Mouse (Mus musculus): ENCODE data around the gene Ankrd13a. TPM values are rescaled to one million over a fixed set of nuclear protein-coding genes. Genes with fewer than 3 reads are reported as not detected.

The Ankrd13a gene
- total and polyA plus RNA-seq, 3 experiments: 110 to 184 (median 180) TPM

GRCm38 (mm10) chr5:114773211-114773710 lies 1.2 kb upstream of the Ankrd13a start (continued):
- no peak for TF ChIP-seq POLR2AphosphoS5 (IDR thresholded peaks at IDR 0.05; ENCODE audit: borderline replicate concordance, low read depth, low read length)
- 0 out of 2 replicates have a peak, but pooled peaks have one; percentile 8 for TF ChIP-seq ZNF384 (IDR thresholded peaks at IDR 0.05; ENCODE audit: low read depth, low read length)
- no peak for TF ChIP-seq CHD2 (IDR thresholded peaks at IDR 0.05; ENCODE audit: low read length)
- TF ChIP-seq EP300 (IDR thresholded peaks at IDR 0.05; ENCODE audit: low read depth in 1 of 2, low read length in 2 of 2): peak in 1 of 2 experiments; percentile 28; a peak in 1 of 4 replicates
- TF ChIP-seq CHD1 (IDR thresholded peaks at IDR 0.05; ENCODE audit: low read depth, low read length): no peak
- peak; percentile 64; the same call in 1 of the 2 replicates for TF ChIP-seq POLR2AphosphoS2 (IDR thresholded peaks at IDR 0.05; ENCODE audit: low read length)
- TF ChIP-seq BHLHE40 (IDR thresholded peaks at IDR 0.05; ENCODE audit: borderline replicate concordance, low read depth, low read length): peak; percentile 48; the same call in 1 of the 2 replicates

GRCm38 (mm10) chr5:114773780-114774179 lies 697 bp upstream of the Ankrd13a start:
- Histone ChIP-seq H3K9me3 (replicated peaks; ENCODE audit: insufficient read depth, low read length) (no peaks in the 10 kb centered on the region), H3K9ac (ENCODE audit: control insufficient read depth, low read depth, low read length, poor library complexity, severe bottlenecking) (peak overlapping the region; percentile 93), H3K36me3 (ENCODE audit: control insufficient read depth in 1 of 2, insufficient read depth in 2 of 2, low read length in 2 of 2) (peaks cover 3 to 21% of the 10 kb centered on the region in 2 experiments; a peak in 3 of 4 replicates), H3K27ac (ENCODE audit: control insufficient read depth, low read depth, low read length) (peak overlapping the region; percentile 75), H3K79me2 (ENCODE audit: control insufficient read depth, insufficient read depth, low read length, poor library complexity) (peaks cover 89% of the 10 kb centered on the region), H3K4me3 (ENCODE audit: control insufficient read depth in 1 of 2, insufficient read depth in 1 of 2, low read depth in 2 of 2, low read length in 2 of 2) (peak overlapping the region; percentile 83 to 91), H3K4me1 (ENCODE audit: control insufficient read depth in 1 of 2, insufficient read depth in 2 of 2, low read length in 2 of 2) (peaks cover 0 to 23% of the 10 kb centered on the region in 2 experiments; a peak in 3 of 4 replicates), H3K27me3 (ENCODE audit: control insufficient read depth in 1 of 2, insufficient read depth in 2 of 2, low read length in 2 of 2) (no peaks in the 10 kb centered on the region)
- peak; percentile 78 for DNase-seq (ENCODE audit: low read depth, low spot score)
- 0 out of 2 replicates have a peak, but pooled peaks have one; percentile 13 for TF ChIP-seq MEF2A (IDR thresholded peaks at IDR 0.05; ENCODE audit: extremely low read depth, insufficient replicate concordance, low read depth, low read length, poor library complexity, severe bottlenecking)
- no peak for TF ChIP-seq RCOR1 (IDR thresholded peaks at IDR 0.05; ENCODE audit: low read depth, low read length)
- no peak for TF ChIP-seq E2F4 (IDR thresholded peaks at IDR 0.05; ENCODE audit: borderline replicate concordance, low read depth, low read length)
- peak; percentile 65 for TF ChIP-seq MAX (IDR thresholded peaks at IDR 0.05; ENCODE audit: low read length)
- no peak for TF ChIP-seq MYC (IDR thresholded peaks at IDR 0.05; ENCODE audit: low read depth, low read length)
- TF ChIP-seq TBP (IDR thresholded peaks at IDR 0.05; ENCODE audit: low read depth, low read length): no peak
- TF ChIP-seq MXI1 (IDR thresholded peaks at IDR 0.05; ENCODE audit: low read depth, low read length): 0 out of 2 replicates have a peak, but pooled peaks have one; percentile 13
- no peak for TF ChIP-seq POLR2AphosphoS2 (IDR thresholded peaks at IDR 0.05; ENCODE audit: low read length)
- TF ChIP-seq MAZ (IDR thresholded peaks at IDR 0.05; ENCODE audit: low read depth, low read length): no peak
- TF ChIP-seq KAT2A (conservative IDR thresholded peaks at IDR 0.05; ENCODE audit: low read depth, low read length): no peak
- no peak for TF ChIP-seq CHD2 (IDR thresholded peaks at IDR 0.05; ENCODE audit: low read length)
- TF ChIP-seq BHLHE40 (IDR thresholded peaks at IDR 0.05; ENCODE audit: borderline replicate concordance, low read depth, low read length): 0 out of 2 replicates have a peak, but pooled peaks have one; percentile 2

Data from MEL (cell line).